Mouse (Mus musculus): Measurements from ENCODE around the gene Trim40.
A peak's percentile ranks its signal among the peaks of the same experiment; 100 is the strongest.

Gene Trim40

GRCm38 (mm10) chr17:36890073-36890903 lies at the start of gene Trim40:
Gene Trim40 (minus strand): TSS chr17:36890123.
- no peak for DNase-seq

- DNase-seq = no peak
Observed at GRCm38 (mm10) chr17:36938056-36938455, 48.1 kb upstream of the Trim40 start.

- DNase-seq = peak; percentile 37
Observed at GRCm38 (mm10) chr17:36931806-36932205, 41.9 kb upstream of the Trim40 start.

GRCm38 (mm10) chr17:36931130-36931529 lies 41.2 kb upstream of the Trim40 start:
- no peak for DNase-seq

- peak; percentile 40 for DNase-seq
Observed at GRCm38 (mm10) chr17:36930233-36930632, 40.3 kb upstream of the Trim40 start.

- no peak for DNase-seq
Observed at GRCm38 (mm10) chr17:36929236-36929932, 39.5 kb upstream of the Trim40 start.

GRCm38 (mm10) chr17:36927496-36928120 lies 37.7 kb upstream of the Trim40 start:
- DNase-seq = no peak

GRCm38 (mm10) chr17:36923491-36923890 lies 33.6 kb upstream of the Trim40 start:
- DNase-seq = no peak

- DNase-seq = no peak
Observed at GRCm38 (mm10) chr17:36922715-36923114, 32.8 kb upstream of the Trim40 start.

GRCm38 (mm10) chr17:36920239-36920638 lies 30.3 kb upstream of the Trim40 start:
- no peak for DNase-seq

- peak; percentile 67 for DNase-seq
Observed at GRCm38 (mm10) chr17:36915076-36915475, 25.2 kb upstream of the Trim40 start.

GRCm38 (mm10) chr17:36914108-36914507 lies 24.2 kb upstream of the Trim40 start:
- peak; percentile 81 for DNase-seq

- peak; percentile 21 for DNase-seq
Observed at GRCm38 (mm10) chr17:36912031-36912430, 22.1 kb upstream of the Trim40 start.

GRCm38 (mm10) chr17:36909802-36910201 lies 19.9 kb upstream of the Trim40 start:
- DNase-seq = no peak

- no peak for DNase-seq
Observed at GRCm38 (mm10) chr17:36908235-36908634, 18.3 kb upstream of the Trim40 start.

GRCm38 (mm10) chr17:36903651-36904050 lies 13.7 kb upstream of the Trim40 start:
- DNase-seq = no peak

GRCm38 (mm10) chr17:36900691-36901090 lies 10.8 kb upstream of the Trim40 start:
- no peak for DNase-seq

- no peak for DNase-seq
Observed at GRCm38 (mm10) chr17:36900001-36900400, 10.1 kb upstream of the Trim40 start.

- DNase-seq = no peak
Observed at GRCm38 (mm10) chr17:36899376-36899775, 9.5 kb upstream of the Trim40 start.

- DNase-seq = no peak
Observed at GRCm38 (mm10) chr17:36897552-36898205, 7.8 kb upstream of the Trim40 start, which contains the start of gene Trim31. Gene Trim31 (plus strand): TSS chr17:36898118.

GRCm38 (mm10) chr17:36897065-36897464 lies 7.1 kb upstream of the Trim40 start:
- no peak for DNase-seq

GRCm38 (mm10) chr17:36896583-36896982 lies 6.7 kb upstream of the Trim40 start:
- DNase-seq = peak; percentile 52

- no peak for DNase-seq
Observed at GRCm38 (mm10) chr17:36893387-36893786, 3.5 kb upstream of the Trim40 start.
